Mouse (Mus musculus) midbrain, embryonic 16.5 days (tissue): ENCODE results near the gene Cep290. TPM values are rescaled to one million over a fixed set of nuclear protein-coding genes. Genes with fewer than 3 reads are reported as not detected.
A peak's percentile ranks its signal among the peaks of the same experiment; 100 is the strongest.

Experiments
- ATAC-seq: fragments of 200-750 bp; cut with Nextera tagmentation; 2 replicates; pipeline ENCODE4 v1.8.0; 2017; ENCODE audit warnings: moderate TSS enrichment
- H3K27ac ChIP-seq: fragments of 300-500 bp; sonication (generic); 2 replicates; pipeline ENCODE4 v1.5.1; 2014; ENCODE audit warnings: mild to moderate bottlenecking, low read length, mixed read lengths
- H3K27me3 ChIP-seq: fragments of 300-500 bp; sonication (generic); 2 replicates; pipeline ENCODE4 v1.6.1; 2014; ENCODE audit warnings: low read depth, low read length, mixed read lengths; ENCODE audit not compliant: control insufficient read depth, insufficient read depth
- H3K36me3 ChIP-seq: fragments of 300-500 bp; sonication (generic); 2 replicates; pipeline ENCODE4 v1.6.1; 2014; ENCODE audit warnings: mild to moderate bottlenecking, low read length, moderate library complexity, mixed read lengths; ENCODE audit not compliant: control insufficient read depth, insufficient read depth
- H3K4me1 ChIP-seq: fragments of 300-500 bp; sonication (generic); 2 replicates; pipeline ENCODE4 v1.6.1; 2014; ENCODE audit warnings: mild to moderate bottlenecking, low read length, mixed read lengths; ENCODE audit not compliant: control insufficient read depth, insufficient read depth
- H3K4me2 ChIP-seq: fragments of 300-500 bp; sonication (generic); 2 replicates; pipeline ENCODE4 v1.6.1; 2014; ENCODE audit warnings: mild to moderate bottlenecking, low read length, mixed read lengths
- H3K4me3 ChIP-seq: fragments of 300-500 bp; sonication (generic); 2 replicates; pipeline ENCODE4 v1.5.1; 2014; ENCODE audit warnings: low read depth, mild to moderate bottlenecking, low read length, moderate library complexity, mixed read lengths
- H3K9ac ChIP-seq: fragments of 300-500 bp; sonication (generic); 2 replicates; pipeline ENCODE4 v1.6.1; 2014; ENCODE audit warnings: low read depth, low read length, mixed read lengths
- H3K9me3 ChIP-seq: fragments of 300-500 bp; sonication (generic); replicated peaks from 2 replicates; pipeline ENCODE4 v1.6.1; 2014; ENCODE audit warnings: mild to moderate bottlenecking, low read length, mixed read lengths; ENCODE audit not compliant: control insufficient read depth, poor library complexity, severe bottlenecking
- WGBS: fragments of 180-500 bp; shearing (Covaris S2); extraction: QIAGEN DNeasy Blood & Tissue Kit; methylation state at CpG from one replicate; pipeline ENCODE4 v1.1.7; 2014; 5-methylcytosine and 5-hydroxymethylcytosine counted together
- polyA plus RNA-seq: library from polyadenylated mRNA; unstranded; fragments of >200 nt; fragmentation: Nextera tagmentation; extraction: Ambion mirVana; gene quantifications from 2 replicates; pipeline ENCODE4 v1.2.1, GENCODE M21; 2015

Cep290 gene
- 6.4 and 6.6 TPM in 2 replicates for polyA plus RNA-seq

GRCm38 (mm10) chr10:100487097-100487978 lies at the start of gene Cep290, which contains the start of gene Tmtc3:
Cep290 (plus strand) TSS chr10:100487558.
Tmtc3 (minus strand) TSS chr10:100487350.
- ATAC-seq = peak; percentile 100
- H3K4me3 ChIP-seq = peak within 1 kb of the TSS; percentile 53
- H3K9me3 ChIP-seq = no peaks in the 10 kb centered on the region
- H3K4me1 ChIP-seq = peaks cover 11% of the 10 kb centered on the region
- peak within 1 kb of the TSS; percentile 93 for H3K4me2 ChIP-seq
- no peaks in the 10 kb centered on the region; the same call in 1 of the 2 replicates for H3K36me3 ChIP-seq
- peak within 1 kb of the TSS; percentile 65 for H3K9ac ChIP-seq
- WGBS = under 1% methylated on average over 63 of the region's 63 CpGs
- H3K27ac ChIP-seq = peak within 1 kb of the TSS; percentile 69
- H3K27me3 ChIP-seq = no peaks in the 10 kb centered on the region

DNA sequence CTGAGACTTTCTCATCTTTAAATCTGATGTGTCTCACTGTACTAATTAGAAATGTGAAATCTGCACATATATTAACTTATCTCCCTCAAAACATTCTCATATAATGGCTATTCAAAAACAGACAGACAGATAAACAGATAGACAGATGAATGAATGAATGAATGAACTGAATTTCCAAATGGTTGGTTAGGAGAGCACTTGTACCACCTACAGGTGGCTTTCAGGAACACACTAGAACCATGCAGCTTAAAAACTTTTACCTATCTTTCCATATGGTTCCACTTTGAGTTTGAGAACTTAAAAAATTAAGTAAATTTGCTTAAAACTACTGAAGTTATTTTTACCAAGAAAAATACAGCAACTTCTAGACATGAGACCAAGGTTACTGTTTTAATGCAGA lies 38.0 kb upstream of the Cep290 start:
- no peak overlapping the region for H3K4me2 ChIP-seq
- no peaks in the 10 kb centered on the region for H3K27me3 ChIP-seq
- H3K4me3 ChIP-seq = no peak overlapping the region
- no peak for ATAC-seq
- no peak overlapping the region for H3K27ac ChIP-seq
- H3K9me3 ChIP-seq = no peaks in the 10 kb centered on the region
- no peaks in the 10 kb centered on the region for H3K4me1 ChIP-seq
- no peak overlapping the region for H3K9ac ChIP-seq
- no peaks in the 10 kb centered on the region for H3K36me3 ChIP-seq

DNA sequence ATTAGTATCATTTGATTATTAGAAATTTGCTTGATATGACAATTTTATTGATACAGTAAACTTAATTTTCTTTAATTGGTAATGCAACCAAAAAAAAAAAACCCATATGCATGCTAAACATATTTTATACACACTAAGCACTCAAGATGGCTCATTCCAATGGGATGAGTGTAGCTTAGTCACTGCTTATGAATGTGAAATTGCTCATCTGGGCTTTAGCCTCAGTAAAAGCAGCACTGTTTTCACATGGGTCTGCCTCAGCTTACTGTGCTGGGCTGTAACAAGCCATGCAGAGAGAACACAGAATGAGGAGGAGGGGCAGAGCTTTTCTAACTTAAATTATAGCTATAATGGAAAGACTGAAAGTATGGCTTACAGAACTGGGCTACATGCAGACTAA lies 26.8 kb upstream of the Cep290 start:
- ATAC-seq = no peak
- Histone ChIP-seq H3K4me2 (no peak overlapping the region), H3K9me3 (no peaks in the 10 kb centered on the region), H3K4me3 (no peak overlapping the region), H3K36me3 (peaks cover 7% of the 10 kb centered on the region), H3K27me3 (no peaks in the 10 kb centered on the region), H3K9ac (no peak overlapping the region), H3K27ac (no peak overlapping the region), H3K4me1 (no peaks in the 10 kb centered on the region)

DNA sequence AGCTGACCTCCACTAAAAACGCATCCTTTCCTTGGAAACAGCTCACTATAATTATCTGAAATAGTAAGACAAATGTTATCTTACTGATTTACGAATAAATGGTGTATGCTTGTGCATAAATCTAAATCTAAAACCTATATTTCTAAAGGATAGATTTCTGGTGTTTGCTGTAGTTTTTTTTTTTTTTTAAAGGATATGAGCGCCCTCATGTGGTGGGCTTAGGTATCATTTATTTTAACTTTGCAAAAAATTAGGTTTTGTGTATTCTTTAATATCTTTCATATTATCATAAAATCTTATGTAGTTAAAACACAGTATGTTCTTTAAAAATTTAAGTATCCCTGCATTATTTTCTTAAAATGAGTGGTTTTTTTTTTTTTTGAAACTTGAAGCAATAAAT lies 12.3 kb upstream of the Cep290 start:
- Histone ChIP-seq H3K27ac (no peak overlapping the region), H3K36me3 (peaks cover 7% of the 10 kb centered on the region), H3K27me3 (no peaks in the 10 kb centered on the region), H3K9ac (no peak overlapping the region), H3K9me3 (no peaks in the 10 kb centered on the region), H3K4me3 (no peak overlapping the region), H3K4me2 (no peak overlapping the region), H3K4me1 (no peaks in the 10 kb centered on the region)
- ATAC-seq = no peak
- WGBS = 54% methylated on average over 3 of the region's 3 CpGs

DNA sequence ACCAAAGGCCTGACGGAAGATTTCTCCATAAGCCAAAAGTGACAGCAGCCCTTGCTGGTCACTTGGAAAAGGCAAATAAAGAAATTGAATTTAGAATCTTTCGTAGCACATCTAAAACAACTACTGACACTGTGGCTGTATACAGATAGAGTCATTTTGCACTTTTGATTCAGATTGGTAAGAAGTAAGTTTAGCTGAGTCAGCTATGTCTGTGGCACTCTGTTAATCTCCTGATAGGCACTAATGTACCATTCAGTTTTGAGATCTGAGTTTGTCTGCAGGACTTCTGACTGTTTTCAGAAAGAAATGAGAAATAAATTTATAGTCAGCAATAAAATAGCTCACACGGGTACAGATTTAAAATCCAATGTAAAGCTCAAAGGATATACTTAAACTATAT lies 7.8 kb upstream of the Cep290 start:
- Histone ChIP-seq H3K27ac (no peak overlapping the region), H3K9ac (no peak overlapping the region), H3K27me3 (no peaks in the 10 kb centered on the region), H3K4me1 (no peaks in the 10 kb centered on the region), H3K9me3 (no peaks in the 10 kb centered on the region), H3K4me2 (no peak overlapping the region), H3K36me3 (peaks cover 7% of the 10 kb centered on the region), H3K4me3 (no peak overlapping the region)
- 93% methylated on average over 3 of the region's 3 CpGs for WGBS
- ATAC-seq = no peak

DNA sequence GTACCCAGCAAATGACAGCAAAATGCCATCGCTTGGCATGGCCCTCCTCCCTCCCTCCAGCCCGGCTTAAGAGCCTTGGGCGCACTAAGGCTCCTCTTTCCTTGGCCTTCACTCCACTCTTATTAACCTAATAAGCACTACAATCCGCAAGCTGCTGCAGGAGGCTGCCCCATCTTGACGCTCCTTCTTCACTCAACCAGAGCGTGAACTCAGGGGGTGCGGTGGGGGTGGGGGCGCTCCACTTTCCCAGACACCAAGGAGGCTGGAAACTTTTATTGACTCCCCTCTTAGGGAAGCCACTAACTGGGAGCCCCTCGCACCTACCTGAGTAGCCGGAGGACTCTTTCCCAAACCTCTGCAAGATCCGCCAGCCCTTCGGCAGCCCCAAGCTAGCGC lies 659 bp upstream of the Cep290 start:
- ATAC-seq = peak; percentile 40
- Histone ChIP-seq H3K4me2 (peak overlapping the region; percentile 93), H3K27ac (peak overlapping the region; percentile 69), H3K9ac (peak overlapping the region; percentile 62), H3K4me3 (peak overlapping the region; percentile 53), H3K4me1 (peaks cover 11% of the 10 kb centered on the region), H3K27me3 (no peaks in the 10 kb centered on the region), H3K9me3 (no peaks in the 10 kb centered on the region), H3K36me3 (no peaks in the 10 kb centered on the region)
- WGBS = under 1% methylated on average over 13 of the region's 13 CpGs

- no peak overlapping the region for H3K4me2 ChIP-seq
- H3K27me3 ChIP-seq = no peaks in the 10 kb centered on the region
- no peak overlapping the region for H3K4me3 ChIP-seq
- H3K27ac ChIP-seq = no peak overlapping the region
- ATAC-seq = no peak
- WGBS = 94% methylated on average over 7 of the region's 7 CpGs
- no peak overlapping the region for H3K9ac ChIP-seq
- peaks cover 6% of the 10 kb centered on the region for H3K4me1 ChIP-seq
- no peaks in the 10 kb centered on the region for H3K9me3 ChIP-seq
- H3K36me3 ChIP-seq = peaks cover 4% of the 10 kb centered on the region
Observed at GRCm38 (mm10) chr10:100491916-100492315, 4.6 kb downstream of the Cep290 start.

DNA sequence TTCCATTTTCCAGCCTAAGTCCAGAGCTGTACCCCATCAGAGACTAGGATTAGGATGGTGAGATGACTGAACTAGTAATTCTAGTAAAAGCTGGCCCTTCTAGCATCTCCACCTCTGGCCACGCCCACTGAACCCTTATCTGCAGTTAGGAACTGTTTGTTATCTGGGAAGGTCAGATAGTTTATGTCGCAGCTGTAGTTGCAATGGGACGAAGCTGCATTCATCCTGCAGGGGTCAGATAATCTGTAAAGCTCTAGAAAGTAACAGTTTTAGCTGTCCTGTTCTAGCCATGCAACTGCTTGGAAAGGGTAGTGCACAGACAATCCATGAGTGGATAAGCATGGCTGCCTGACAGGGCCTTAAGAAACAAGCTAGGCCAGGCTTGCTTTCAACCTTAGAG lies 11.0 kb downstream of the Cep290 start:
- Histone ChIP-seq H3K4me1 (no peaks in the 10 kb centered on the region), H3K9ac (no peak overlapping the region), H3K27me3 (no peaks in the 10 kb centered on the region), H3K36me3 (peaks cover 19% of the 10 kb centered on the region), H3K4me2 (no peak overlapping the region), H3K4me3 (no peak overlapping the region), H3K9me3 (no peaks in the 10 kb centered on the region), H3K27ac (no peak overlapping the region)
- ATAC-seq = no peak
- WGBS = 92% methylated on average over 3 of the region's 3 CpGs

GRCm38 (mm10) chr10:100508170-100508569 lies 20.8 kb downstream of the Cep290 start:
- Histone ChIP-seq H3K36me3 (peaks cover 8% of the 10 kb centered on the region), H3K27ac (no peak overlapping the region), H3K27me3 (no peaks in the 10 kb centered on the region), H3K9me3 (no peaks in the 10 kb centered on the region), H3K4me1 (no peaks in the 10 kb centered on the region), H3K9ac (no peak overlapping the region), H3K4me3 (no peak overlapping the region), H3K4me2 (no peak overlapping the region)
- no peak for ATAC-seq
- 90% methylated on average over 1 of the region's 1 CpGs for WGBS
